Mouse (Mus musculus): ENCODE results near the gene Nfib. TPM values are rescaled to one million over a fixed set of nuclear protein-coding genes. Genes with fewer than 3 reads are reported as not detected.

Gene Nfib
- polyA plus RNA-seq, 1 experiment = 44.3 TPM

- Histone ChIP-seq H3K4me1 (ENCODE audit: control insufficient read depth, insufficient read depth, low read length) (peaks cover 2% of the 10 kb centered on the region; the same call in 1 of the 2 replicates), H3K27me3 (ENCODE audit: control insufficient read depth, insufficient read depth, low read length) (no peaks in the 10 kb centered on the region), H3K4me3 (replicated peaks; ENCODE audit: insufficient read depth, low read depth, low read length) (peak overlapping the region; percentile 80), H3K27ac (ENCODE audit: insufficient read depth, low read length) (peak overlapping the region; percentile 58)
- WGBS = 11% methylated on average over 15 of the region's 15 CpGs
- peak; percentile 59 to 64 for DNase-seq
- TF ChIP-seq CTCF (IDR thresholded peaks at IDR 0.05; ENCODE audit: borderline replicate concordance, insufficient read depth, low read depth, low read length) (no peak), POLR2A (IDR thresholded peaks at IDR 0.05; ENCODE audit: borderline replicate concordance, insufficient read depth, low read length) (no peak)
These were observed 197.8 kb downstream of the Nfib start for GRCm38 (mm10) chr4:82507541-82508280.

- H3K27me3 ChIP-seq (ENCODE audit: control insufficient read depth, insufficient read depth, low read length) = no peaks in the 10 kb centered on the region
- H3K27ac ChIP-seq (ENCODE audit: insufficient read depth, low read length) = peak overlapping the region; percentile 90
- WGBS = under 1% methylated on average over 30 of the region's 30 CpGs
- H3K4me1 ChIP-seq (ENCODE audit: control insufficient read depth, insufficient read depth, low read length) = peaks cover 2% of the 10 kb centered on the region; the same call in 1 of the 2 replicates
- peak in 1 of 2 experiments; percentile 67 for DNase-seq
- TF ChIP-seq CTCF (IDR thresholded peaks at IDR 0.05; ENCODE audit: borderline replicate concordance, insufficient read depth, low read depth, low read length) (no peak), POLR2A (IDR thresholded peaks at IDR 0.05; ENCODE audit: borderline replicate concordance, insufficient read depth, low read length) (no peak)
- H3K4me3 ChIP-seq (replicated peaks; ENCODE audit: insufficient read depth, low read depth, low read length) = peak overlapping the region; percentile 80
These were observed 198.7 kb downstream of the Nfib start for GRCm38 (mm10) chr4:82506731-82507331.

- Histone ChIP-seq H3K27ac (ENCODE audit: insufficient read depth, low read length) (peak overlapping the region; percentile 100), H3K27me3 (ENCODE audit: control insufficient read depth, insufficient read depth, low read length) (no peaks in the 10 kb centered on the region), H3K4me3 (replicated peaks; ENCODE audit: insufficient read depth, low read depth, low read length) (peak overlapping the region; percentile 80), H3K4me1 (ENCODE audit: control insufficient read depth, insufficient read depth, low read length) (peaks cover 2% of the 10 kb centered on the region; the same call in 1 of the 2 replicates)
- TF ChIP-seq CTCF (IDR thresholded peaks at IDR 0.05; ENCODE audit: borderline replicate concordance, insufficient read depth, low read depth, low read length) = no peak
- TF ChIP-seq POLR2A (IDR thresholded peaks at IDR 0.05; ENCODE audit: borderline replicate concordance, insufficient read depth, low read length) = no peak
- DNase-seq = peak; percentile 92
- 0% methylated on average over 56 of the region's 81 CpGs for WGBS
These were observed 199.3 kb downstream of the Nfib start for GRCm38 (mm10) chr4:82506081-82506730.

GRCm38 (mm10) chr4:82505121-82506031 is 200.2 kb downstream of the Nfib start:
- DNase-seq = peak; percentile 83 to 84
- no peak for TF ChIP-seq CTCF (IDR thresholded peaks at IDR 0.05; ENCODE audit: borderline replicate concordance, insufficient read depth, low read depth, low read length)
- peak; percentile 48; the same call in 1 of the 2 replicates for TF ChIP-seq POLR2A (IDR thresholded peaks at IDR 0.05; ENCODE audit: borderline replicate concordance, insufficient read depth, low read length)
- WGBS = 2% methylated on average over 71 of the region's 72 CpGs
- peak overlapping the region; percentile 100 for H3K27ac ChIP-seq (ENCODE audit: insufficient read depth, low read length)
- peaks cover 2% of the 10 kb centered on the region; the same call in 1 of the 2 replicates for H3K4me1 ChIP-seq (ENCODE audit: control insufficient read depth, insufficient read depth, low read length)
- H3K27me3 ChIP-seq (ENCODE audit: control insufficient read depth, insufficient read depth, low read length) = no peaks in the 10 kb centered on the region
- H3K4me3 ChIP-seq (replicated peaks; ENCODE audit: insufficient read depth, low read depth, low read length) = peak overlapping the region; percentile 80

GRCm38 (mm10) chr4:82504284-82505120 is 201.0 kb downstream of the Nfib start:
- peak in 1 of 2 experiments; percentile 74 for DNase-seq
- under 1% methylated on average over 62 of the region's 62 CpGs for WGBS
- H3K4me3 ChIP-seq (replicated peaks; ENCODE audit: insufficient read depth, low read depth, low read length) = peak overlapping the region; percentile 80
- peaks cover 2% of the 10 kb centered on the region; the same call in 1 of the 2 replicates for H3K4me1 ChIP-seq (ENCODE audit: control insufficient read depth, insufficient read depth, low read length)
- TF ChIP-seq POLR2A (IDR thresholded peaks at IDR 0.05; ENCODE audit: borderline replicate concordance, insufficient read depth, low read length) (no peak), CTCF (IDR thresholded peaks at IDR 0.05; ENCODE audit: borderline replicate concordance, insufficient read depth, low read depth, low read length) (no peak)
- no peaks in the 10 kb centered on the region for H3K27me3 ChIP-seq (ENCODE audit: control insufficient read depth, insufficient read depth, low read length)
- H3K27ac ChIP-seq (ENCODE audit: insufficient read depth, low read length) = peak overlapping the region; percentile 76

GRCm38 (mm10) chr4:82504015-82504283 is 201.6 kb downstream of the Nfib start:
- Histone ChIP-seq H3K27me3 (ENCODE audit: control insufficient read depth, insufficient read depth, low read length) (no peaks in the 10 kb centered on the region), H3K27ac (ENCODE audit: insufficient read depth, low read length) (peak overlapping the region; percentile 76), H3K4me3 (replicated peaks; ENCODE audit: insufficient read depth, low read depth, low read length) (peak overlapping the region; percentile 80), H3K4me1 (ENCODE audit: control insufficient read depth, insufficient read depth, low read length) (peaks cover 2% of the 10 kb centered on the region; the same call in 1 of the 2 replicates)
- no peak for TF ChIP-seq CTCF (IDR thresholded peaks at IDR 0.05; ENCODE audit: borderline replicate concordance, insufficient read depth, low read depth, low read length)
- no peak for TF ChIP-seq POLR2A (IDR thresholded peaks at IDR 0.05; ENCODE audit: borderline replicate concordance, insufficient read depth, low read length)
- DNase-seq = no peak
- WGBS = under 1% methylated on average over 10 of the region's 10 CpGs
